Mouse (Mus musculus) adipocyte (in vitro differentiated cells): Measurements from ENCODE around the gene Slc23a2.

Experiments
- DNase-seq: peaks from one replicate; pipeline ENCODE4 v3.0.0-alpha.2; 2016; ENCODE audit warnings: low spot score

Slc23a2 gene

DNA sequence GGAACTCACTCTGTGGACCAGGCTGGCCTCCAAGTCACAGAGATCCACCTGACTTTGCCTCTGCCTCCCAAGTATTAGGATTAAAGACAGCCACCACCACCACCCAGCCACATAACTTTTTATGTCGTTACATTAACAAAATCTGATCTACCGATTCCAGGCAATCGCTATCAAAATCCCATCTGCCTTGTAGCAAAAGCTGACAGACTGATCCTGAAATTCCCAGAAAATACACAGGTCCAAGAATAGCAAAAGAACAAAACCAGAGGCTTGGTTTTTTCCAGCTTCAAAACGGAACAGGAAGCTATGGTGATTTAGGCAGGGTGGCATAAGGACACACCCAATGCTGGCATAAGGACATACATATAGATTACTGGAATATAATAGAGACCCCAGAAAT, 10.2 kb downstream of the Slc23a2 start:
- no peak for DNase-seq

DNA sequence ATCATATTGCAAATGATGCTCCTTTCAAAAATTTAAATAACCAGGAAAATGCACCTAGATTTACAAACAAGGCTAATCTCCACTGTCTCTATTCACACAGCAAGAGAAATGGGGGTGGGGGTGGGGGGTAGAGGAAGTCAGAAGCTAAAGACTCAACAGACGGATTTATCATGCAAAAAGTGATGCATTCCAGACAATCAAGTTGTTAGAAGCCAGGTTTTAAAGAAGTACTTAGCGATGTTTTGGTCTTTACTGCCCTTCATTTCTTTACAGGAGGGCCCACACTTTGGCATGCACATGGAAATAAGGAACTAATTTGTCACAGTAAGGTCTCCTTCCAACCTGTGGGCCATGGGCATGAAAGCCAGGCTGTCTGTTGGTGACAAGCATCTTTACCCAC, 11.5 kb downstream of the Slc23a2 start:
- DNase-seq, result no peak

DNA sequence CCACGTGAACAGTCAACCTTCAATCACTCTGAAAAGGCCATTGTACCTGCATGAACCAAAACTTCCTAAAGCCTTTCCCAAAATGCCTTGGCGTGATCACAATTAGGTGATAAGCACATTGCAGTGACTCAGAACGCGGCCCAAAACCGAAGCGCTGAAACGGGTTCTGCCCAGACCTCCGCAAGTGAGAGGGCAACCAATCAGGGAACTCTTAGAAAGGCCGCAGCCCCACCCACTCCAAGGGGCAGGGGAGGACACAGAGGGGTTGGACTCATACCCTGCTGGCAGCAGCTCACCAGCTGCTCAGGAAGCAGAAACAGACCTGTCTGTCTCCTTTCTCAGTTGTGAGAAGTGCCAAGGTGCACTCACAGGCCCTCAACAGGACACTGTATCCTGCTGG, 13.6 kb downstream of the Slc23a2 start:
- DNase-seq, result peak; percentile 58

DNA sequence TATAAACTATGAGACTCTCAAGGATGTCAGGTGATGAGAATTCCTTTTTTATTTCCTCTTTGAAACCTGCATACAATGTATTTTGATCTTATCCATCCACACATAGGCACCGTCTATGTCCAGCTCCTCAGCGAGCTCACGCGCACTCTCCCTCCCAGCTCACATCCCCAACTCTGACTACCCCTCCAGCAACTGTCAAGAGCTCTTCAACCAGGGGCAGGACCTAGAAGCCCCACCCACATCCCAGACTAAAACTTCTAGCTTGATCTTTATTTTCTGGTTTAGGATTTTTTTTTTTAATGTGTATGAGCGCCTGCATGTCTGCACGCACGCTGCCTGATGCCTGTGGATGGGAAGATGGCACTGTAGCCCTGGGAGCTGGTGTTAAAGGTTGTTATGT, 14.9 kb downstream of the Slc23a2 start:
- DNase-seq, result no peak

DNA sequence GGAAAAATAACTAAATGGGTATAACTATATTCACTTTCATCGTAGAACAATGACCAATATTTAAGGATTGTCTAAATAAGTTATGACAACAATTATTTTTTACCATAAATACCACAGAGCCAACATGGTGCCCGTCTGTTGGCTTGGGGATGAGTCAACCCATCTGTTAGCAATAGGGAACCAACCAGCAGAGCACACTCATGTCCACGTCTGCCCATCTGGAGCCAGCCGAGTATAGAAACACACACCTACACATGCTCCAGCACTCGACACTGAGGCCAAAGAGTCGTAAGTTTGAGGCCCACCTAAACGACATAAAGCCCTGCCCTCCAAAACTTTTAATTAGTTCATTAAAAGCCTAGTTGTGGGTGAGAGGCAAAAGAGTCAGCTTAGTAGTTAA, 15.7 kb downstream of the Slc23a2 start:
- no peak for DNase-seq

DNA sequence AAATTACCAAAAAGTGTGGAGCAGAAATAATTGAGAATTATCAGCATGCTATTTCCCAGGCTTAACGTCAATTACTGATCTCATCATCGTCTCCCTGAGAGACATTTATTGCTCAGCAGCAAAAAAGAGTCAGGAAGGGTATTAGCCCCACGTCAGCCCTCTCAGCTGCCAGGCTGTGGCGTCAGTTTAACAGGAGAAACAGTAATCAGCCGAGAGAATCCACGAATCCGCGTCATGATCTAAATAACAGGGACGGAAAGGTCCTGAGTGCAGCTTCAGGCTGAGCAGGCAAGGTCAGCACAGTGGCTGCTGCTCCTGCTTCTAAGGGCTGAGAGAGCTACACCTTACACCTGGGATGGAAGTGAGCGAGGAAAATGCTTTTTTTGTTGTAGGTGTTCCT, 17.0 kb downstream of the Slc23a2 start:
- no peak for DNase-seq

DNA sequence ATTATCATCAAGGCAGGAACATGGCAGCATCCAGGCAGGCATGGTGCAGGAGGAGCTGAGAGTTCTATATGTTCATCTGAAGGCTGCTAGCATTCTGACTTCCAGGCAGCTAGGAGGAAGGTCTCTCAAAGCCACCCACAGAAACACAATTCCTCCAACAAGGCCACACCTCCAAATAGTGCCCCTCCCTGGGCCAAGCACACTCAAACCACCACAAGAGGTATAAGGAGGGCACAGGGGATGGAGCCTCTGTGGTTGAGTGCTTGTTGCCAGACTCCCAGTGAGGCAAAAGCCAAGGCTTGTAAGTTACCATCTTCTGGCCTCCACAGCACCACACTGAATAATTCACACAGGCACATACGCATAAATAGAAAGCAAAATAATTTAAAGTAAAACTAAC, 18.6 kb downstream of the Slc23a2 start:
- no peak for DNase-seq

DNA sequence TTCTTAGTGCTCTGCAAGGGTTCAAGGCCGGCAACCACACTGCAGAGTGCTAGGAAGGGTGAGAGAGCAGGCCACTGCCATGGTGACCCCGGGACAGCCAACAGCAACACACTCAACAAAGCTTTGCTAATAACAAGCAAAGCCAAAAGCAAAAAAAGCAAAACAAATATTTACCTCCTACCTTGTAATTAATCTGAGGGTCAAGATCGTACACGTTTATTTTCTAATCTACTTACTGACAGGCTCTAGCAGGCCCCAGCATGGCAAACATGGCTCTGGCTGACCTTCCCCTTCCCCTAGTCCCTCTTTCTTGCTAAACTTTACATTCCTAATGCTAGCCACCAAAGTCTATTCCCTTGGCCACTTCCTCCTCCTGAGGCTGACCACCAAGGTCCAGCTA, 21.8 kb downstream of the Slc23a2 start:
- no peak for DNase-seq

DNA sequence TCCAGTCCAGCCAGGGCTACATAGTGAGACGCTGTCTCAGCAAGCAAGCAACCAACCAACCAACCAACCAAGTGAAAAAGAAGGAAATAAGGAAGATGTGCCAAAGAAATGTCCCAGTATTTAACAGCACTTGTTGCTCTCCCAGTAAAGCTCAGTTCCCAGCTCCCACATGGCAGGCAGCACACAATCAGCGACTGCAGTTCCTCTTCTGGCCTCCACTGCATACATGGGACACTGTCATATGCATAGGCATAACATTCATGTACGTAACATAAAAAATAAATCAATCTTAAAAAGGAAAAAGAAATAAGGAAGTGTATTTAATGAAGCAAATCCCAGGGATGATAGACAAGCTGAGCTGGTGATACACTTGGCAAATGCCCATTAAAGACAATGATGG, 23.9 kb downstream of the Slc23a2 start:
- DNase-seq, result no peak

DNA sequence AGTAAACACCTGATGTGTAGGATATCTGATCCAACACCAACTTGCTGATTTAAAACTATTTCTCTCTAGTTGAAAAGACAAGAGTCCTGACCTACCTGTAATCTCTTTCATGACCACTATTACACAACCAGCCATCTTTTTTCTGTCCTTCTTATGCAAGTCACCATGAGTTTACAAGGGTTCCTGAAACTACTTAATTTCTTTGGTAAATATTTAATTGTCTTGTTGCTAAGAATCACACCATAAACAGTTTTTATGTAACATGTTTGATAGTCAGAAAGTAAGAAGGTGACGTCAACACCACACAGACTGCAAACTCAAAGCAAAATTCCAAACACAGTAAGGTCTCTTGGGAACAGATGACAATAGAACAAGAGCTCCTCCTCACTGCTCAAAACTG, 26.3 kb downstream of the Slc23a2 start:
- no peak for DNase-seq

DNA sequence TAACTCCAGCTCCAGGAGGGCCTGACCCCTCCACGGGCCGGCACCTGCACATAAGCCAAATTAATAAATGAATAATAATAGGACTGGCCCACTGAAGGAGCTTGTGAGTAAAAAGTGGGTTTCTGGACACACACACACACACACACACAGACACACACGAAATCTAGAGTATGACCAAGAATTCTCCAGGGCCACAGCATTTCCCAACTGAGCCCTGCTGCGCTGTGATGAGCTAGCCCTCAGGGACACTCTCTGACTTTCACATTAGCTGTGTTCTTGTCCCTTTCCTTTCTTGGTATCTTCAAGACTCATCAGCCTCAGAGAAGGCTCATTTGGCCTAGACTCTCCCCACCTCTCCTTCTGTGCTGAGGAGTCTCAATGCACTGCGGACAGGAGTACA, 29.0 kb downstream of the Slc23a2 start:
- DNase-seq, result no peak

DNA sequence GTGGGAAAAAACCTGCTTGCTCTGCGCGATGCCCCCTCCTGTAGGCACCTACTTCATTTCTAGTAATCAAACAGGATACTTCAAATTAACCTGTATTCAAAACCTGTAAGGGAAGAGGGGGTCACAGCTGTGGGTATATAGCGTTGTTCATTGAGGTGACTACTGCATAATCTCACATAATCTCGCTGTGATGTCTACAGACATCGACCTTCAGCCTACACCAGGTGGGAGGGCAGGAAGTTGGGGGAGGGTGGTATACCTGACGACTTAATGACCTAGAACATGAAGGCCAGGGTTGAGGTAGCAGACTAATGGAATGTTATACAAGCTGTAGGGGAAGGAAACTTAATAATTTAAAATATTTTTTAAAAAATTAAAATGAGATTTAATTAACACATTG, 29.6 kb downstream of the Slc23a2 start:
- no peak for DNase-seq

DNA sequence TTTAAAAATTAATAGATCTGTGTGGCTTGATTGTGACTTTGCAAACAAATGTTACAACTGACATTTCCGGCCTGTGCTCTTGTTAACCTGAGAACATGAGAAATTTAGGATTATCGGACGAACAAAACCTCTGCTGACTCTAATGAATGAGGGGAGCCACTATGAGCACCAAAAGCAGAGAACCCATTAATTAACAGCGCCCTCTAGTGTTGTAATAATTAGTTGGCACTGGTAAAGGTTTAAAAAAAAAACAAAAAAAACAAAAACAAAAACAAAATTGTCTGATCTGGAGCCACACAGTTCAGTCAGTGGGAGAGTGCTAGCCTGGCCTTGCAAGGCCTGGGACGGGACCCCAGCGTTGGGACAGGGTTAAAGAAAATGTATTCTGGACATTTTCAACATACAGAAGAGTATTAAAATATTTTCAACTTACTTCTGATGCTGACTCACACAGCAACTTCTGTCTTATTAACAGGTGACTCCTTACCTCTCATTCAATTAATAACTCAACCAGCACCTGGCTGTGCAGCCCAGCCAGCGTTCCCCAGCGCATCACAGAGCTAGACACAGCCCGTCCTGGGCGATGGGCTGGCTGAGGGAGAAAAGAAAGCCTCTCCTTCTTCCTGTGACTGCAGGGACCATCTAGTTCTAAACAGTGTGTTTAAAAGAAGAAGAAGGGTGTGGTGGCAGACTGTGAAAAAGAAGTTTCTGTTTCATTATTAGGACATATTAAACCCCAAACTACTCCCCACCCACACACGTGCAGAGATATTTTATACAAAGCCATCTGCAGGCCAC, 30.7 kb downstream of the Slc23a2 start:
- peak; percentile 69 for DNase-seq

DNA sequence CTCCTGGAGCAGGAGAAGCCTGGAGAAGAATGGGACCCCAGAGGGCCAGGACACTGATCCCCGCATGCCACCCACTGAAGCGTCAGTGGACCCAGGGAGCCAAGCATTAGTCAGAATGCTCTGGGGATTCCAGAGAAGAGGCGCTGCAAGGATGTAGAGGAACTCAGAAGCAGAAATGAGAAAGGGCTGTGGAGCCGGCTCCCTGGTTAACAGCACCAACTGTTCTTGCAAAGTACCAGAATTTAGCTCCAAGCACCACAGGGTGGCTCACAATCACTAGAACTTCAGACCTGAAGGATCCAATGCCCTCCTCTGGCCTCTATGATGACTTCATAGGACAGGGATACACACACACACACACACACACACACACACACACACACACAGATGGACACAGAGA, 32.6 kb downstream of the Slc23a2 start:
- DNase-seq, result no peak

DNA sequence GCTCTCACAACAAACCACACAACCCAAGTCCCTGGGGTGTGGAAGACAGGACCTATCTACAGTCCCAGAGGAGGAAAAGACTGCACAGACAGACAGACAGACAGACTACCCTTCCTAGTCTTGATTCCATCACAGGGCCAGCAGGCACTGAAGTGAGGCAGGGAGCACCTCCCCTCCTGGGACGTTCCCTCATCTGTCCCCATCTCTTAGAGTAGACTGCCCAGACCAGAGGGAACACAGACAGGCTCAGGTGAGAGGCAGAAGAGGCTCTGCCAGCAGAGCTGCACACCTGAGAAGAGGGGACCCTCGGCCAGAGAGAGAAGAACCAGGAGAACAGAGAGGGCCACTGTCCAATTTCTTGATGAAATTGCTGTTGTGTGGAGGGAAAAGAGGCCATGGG, 33.0 kb downstream of the Slc23a2 start:
- no peak for DNase-seq

DNA sequence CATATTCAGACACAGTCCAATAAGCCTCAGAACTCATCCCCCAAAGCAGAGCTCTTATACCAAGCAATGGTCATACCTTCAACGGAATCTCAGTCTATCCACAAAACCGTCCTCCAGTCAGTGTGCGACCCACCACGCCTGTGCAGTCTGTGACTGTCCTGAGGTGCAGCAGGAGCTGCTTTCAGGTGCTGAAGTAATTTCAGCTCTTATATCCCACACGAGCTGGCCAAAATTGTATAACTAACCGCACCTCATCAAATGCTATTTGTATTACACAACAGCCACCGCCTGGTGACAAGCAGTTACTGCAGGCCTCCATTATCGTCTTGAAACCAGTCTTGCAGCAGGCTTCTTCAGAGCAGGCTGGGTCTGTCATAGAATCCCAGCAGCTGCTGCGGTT, 33.6 kb downstream of the Slc23a2 start:
- peak; percentile 79 for DNase-seq

DNA sequence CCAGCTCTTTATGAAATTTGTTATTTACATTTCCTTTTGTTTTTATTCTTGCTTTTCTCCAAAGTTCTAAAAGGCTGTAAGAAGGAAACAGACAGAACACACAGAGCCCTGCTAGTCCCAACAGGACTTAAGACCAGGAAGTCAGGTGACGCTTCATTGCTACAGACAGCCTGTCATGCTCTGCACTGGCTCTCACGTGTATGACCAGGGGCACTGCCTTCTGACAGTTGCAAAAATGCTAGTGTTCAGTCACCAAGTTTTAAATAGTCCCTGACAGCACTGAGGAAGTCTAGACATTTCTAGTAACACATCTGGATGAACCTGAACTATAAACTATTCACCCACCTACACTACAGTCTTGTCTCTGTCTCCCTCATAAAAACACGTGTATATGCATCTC, 34.2 kb downstream of the Slc23a2 start:
- DNase-seq, result peak; percentile 39

DNA sequence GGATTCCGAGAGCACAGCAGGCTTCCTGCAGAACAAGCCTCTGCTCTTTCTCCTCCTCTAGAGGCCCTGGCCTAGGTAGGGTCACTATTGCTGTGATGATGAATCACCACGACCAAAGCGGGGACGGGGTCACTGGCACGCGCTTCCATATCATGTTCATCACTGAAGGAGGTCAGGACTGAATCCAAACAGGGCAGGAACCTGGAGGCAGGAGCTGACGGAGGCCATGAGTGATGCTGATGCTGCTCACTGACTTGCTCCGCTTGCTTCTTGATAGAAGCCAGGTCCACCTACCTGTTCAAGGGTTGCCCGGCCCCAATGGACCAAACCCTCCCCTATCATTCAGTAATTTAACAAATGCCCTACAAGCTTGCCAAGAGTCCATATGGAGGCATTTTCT, 35.9 kb downstream of the Slc23a2 start:
- no peak for DNase-seq

DNA sequence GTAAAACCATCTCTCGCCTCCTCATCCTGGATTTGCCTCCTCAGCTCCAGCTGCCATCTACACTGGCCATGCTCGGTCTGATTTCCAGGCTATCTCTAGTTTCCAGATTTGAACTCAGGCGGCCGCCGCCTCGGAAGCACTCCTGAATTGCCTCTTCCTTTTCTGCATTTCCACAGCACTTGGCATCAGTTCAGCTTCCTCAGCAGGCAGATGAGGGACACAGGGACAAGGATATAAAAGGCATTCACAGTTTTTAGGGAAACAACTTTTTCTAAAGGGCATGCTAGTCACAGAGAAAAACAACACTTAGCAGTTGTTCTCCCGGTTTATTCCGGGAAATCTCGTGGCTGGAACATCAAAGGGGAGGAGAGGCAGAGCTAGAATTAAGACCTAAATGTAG, 37.3 kb downstream of the Slc23a2 start:
- no peak for DNase-seq

DNA sequence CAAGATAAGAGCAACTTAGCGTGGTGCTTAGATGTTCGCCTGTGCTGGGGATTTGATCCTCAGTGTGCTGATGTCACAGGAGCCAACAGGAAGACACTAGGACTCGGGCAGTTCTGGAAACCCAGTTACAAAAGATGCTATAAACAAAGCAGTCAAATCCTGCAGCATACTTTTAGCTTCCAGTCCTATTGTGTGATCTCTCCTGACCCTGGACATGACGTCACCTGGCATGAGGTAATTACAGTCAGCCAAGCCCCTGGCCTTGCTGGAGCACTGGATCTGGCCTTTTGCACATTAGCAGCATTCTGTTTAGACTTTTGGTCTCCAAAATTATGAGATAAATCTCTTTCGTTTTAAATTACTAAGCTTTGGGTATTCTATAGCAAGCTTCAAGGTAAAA, 38.8 kb downstream of the Slc23a2 start:
- DNase-seq, result peak; percentile 31

DNA sequence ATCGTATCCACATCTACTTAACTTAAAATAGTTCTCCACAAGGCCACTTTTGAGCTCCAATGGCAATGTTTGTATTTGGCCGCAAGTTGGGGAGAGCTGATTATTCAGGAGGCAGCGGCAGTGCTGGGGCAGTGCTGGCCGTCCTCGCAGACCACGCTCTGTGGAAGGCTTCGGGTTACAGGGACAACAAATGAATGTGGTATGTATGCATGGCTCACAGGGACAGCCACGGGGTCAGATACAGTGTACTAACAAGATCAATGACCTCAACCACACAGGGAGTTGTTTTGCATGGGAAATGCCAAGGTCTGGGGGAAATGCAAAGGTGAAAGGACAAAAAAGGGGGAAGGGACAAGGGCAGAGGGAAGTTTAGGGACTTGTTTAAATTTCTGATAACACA, 41.6 kb downstream of the Slc23a2 start:
- DNase-seq, result peak; percentile 29

DNA sequence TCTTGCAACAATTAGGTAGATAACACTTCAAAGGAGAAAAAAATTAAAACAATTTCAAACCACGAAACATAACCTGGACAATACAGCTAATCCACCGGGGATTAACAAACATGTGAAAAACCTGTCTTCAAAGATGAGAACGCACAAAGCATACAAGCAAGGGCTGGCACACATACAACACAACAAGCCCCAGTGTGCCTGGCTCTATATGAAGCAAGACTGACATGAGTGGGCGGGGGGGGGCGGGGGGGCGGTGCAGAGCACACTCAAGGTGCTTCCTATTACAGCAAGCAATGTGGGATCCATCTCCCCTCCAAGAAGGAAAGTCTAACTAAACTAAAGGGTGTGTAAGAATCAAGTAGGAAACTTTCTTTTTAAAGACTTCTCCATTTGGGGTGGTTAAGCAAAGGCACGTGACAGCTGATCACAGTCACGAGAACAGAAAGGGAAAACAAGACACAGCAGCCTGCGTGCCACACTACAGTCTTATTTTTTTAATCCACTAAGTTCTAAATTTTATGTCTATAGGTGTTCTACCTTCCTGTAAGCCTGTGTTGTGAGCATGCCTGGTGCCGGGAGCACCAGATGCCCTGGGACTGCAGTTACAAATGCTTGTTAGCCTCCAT, 42.3 kb downstream of the Slc23a2 start:
- no peak for DNase-seq

DNA sequence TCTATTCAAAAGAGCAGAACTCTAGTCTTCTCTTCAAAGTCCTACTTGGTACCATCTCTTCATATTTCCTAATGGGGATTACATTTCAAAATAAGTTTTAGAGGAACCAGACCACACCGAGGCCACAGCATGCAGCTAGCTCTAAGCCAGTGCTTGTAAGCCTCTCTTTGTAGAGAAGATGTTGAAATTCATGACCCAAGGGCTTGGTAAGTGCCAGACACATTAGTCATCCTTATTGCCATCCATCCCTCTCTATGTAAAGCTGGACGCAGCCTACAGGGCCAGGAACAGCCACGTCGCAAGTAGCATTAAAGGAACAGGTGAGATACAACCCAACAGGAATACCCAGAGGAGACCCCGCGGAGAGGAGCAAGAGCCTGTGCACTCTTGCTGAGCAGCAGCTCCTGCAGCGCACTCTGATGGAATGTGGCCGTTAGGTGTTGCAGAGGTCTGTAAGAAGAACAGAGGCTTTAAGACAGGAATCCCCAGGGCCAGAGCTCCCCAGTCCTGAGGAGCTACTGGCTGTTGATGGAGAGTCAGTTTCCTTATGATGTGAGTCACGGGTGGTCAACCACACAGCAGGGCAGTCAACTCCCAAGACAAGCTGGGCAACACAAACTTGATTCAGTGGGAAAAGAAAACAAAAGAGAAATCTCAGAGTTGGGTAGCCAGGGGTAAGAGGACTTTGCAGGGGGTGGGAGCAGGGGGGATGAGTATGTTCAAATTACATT, 45.8 kb downstream of the Slc23a2 start:
- peak; percentile 69 for DNase-seq
